Mouse (Mus musculus): Measurements from ENCODE around the gene Entpd3. TPM values are rescaled to one million over a fixed set of nuclear protein-coding genes. Genes with fewer than 3 reads are reported as not detected.
A peak's percentile ranks its signal among the peaks of the same experiment; 100 is the strongest.

Gene Entpd3
- 0.17 and 0.84 TPM in 2 replicates for polyA plus RNA-seq (2015; fragmentation: Nextera tagmentation; extraction: Ambion mirVana)

GRCm38 (mm10) chr9:120539662-120540251 is at the start of gene Entpd3:
Gene Entpd3, plus strand, starts transcription at chr9:120539818.
- peaks cover 5% of the 10 kb centered on the region; the same call in 1 of the 2 replicates for H3K4me1 ChIP-seq (ENCODE audit: control insufficient read depth, insufficient read depth, low read length)
- H3K27ac ChIP-seq (ENCODE audit: low read length), result no peak within 1 kb of the TSS
- H3K9me3 ChIP-seq (replicated peaks; ENCODE audit: control insufficient read depth, low read length), result no peaks in the 10 kb centered on the region
- peak within 1 kb of the TSS; percentile 88 for H3K4me2 ChIP-seq (ENCODE audit: low read depth, low read length)
- peak within 1 kb of the TSS; percentile 53 for H3K9ac ChIP-seq (ENCODE audit: low read length)
- H3K27me3 ChIP-seq (ENCODE audit: control insufficient read depth, insufficient read depth, low read length), result peaks cover 22% of the 10 kb centered on the region
- peak within 1 kb of the TSS; percentile 56 for H3K4me3 ChIP-seq (ENCODE audit: low read length)
- ATAC-seq (replicated peaks; ENCODE audit: extremely low read depth, insufficient read depth, low FRiP score), result no peak; the same call in 1 of the 2 replicates
- H3K36me3 ChIP-seq (ENCODE audit: control insufficient read depth, insufficient read depth), result no peaks in the 10 kb centered on the region
- 1% methylated on average over 31 of the region's 31 CpGs for WGBS

- H3K9me3 ChIP-seq (replicated peaks; ENCODE audit: control insufficient read depth, low read length), result no peaks in the 10 kb centered on the region
- H3K4me2 ChIP-seq (ENCODE audit: low read depth, low read length), result peak overlapping the region; percentile 86
- 83% methylated on average over 3 of the region's 3 CpGs for WGBS
- ATAC-seq (replicated peaks; ENCODE audit: extremely low read depth, insufficient read depth, low FRiP score), result no peak
- H3K27me3 ChIP-seq (ENCODE audit: control insufficient read depth, insufficient read depth, low read length), result no peaks in the 10 kb centered on the region
- H3K36me3 ChIP-seq (ENCODE audit: control insufficient read depth, insufficient read depth), result peaks cover 18% of the 10 kb centered on the region
- no peak overlapping the region for H3K9ac ChIP-seq (ENCODE audit: low read length)
- H3K4me3 ChIP-seq (ENCODE audit: low read length), result peak overlapping the region; percentile 76
- peaks cover 9% of the 10 kb centered on the region; the same call in 1 of the 2 replicates for H3K4me1 ChIP-seq (ENCODE audit: control insufficient read depth, insufficient read depth, low read length)
- no peak overlapping the region for H3K27ac ChIP-seq (ENCODE audit: low read length)
Observed at GRCm38 (mm10) chr9:120491509-120491908, 48.1 kb upstream of the Entpd3 start.

- H3K27me3 ChIP-seq (ENCODE audit: control insufficient read depth, insufficient read depth, low read length), result no peaks in the 10 kb centered on the region
- peak; percentile 14; the same call in 1 of the 2 replicates for ATAC-seq (replicated peaks; ENCODE audit: extremely low read depth, insufficient read depth, low FRiP score)
- H3K4me3 ChIP-seq (ENCODE audit: low read length), result peak within 1 kb of the TSS; percentile 76
- H3K4me2 ChIP-seq (ENCODE audit: low read depth, low read length), result peak within 1 kb of the TSS; percentile 86
- no peaks in the 10 kb centered on the region for H3K9me3 ChIP-seq (replicated peaks; ENCODE audit: control insufficient read depth, low read length)
- WGBS, result 4% methylated on average over 19 of the region's 19 CpGs
- peaks cover 11% of the 10 kb centered on the region; the same call in 1 of the 2 replicates for H3K4me1 ChIP-seq (ENCODE audit: control insufficient read depth, insufficient read depth, low read length)
- peak within 1 kb of the TSS; percentile 82 for H3K27ac ChIP-seq (ENCODE audit: low read length)
- peaks cover 18% of the 10 kb centered on the region for H3K36me3 ChIP-seq (ENCODE audit: control insufficient read depth, insufficient read depth)
- H3K9ac ChIP-seq (ENCODE audit: low read length), result peak within 1 kb of the TSS; percentile 93
Observed at GRCm38 (mm10) chr9:120492010-120492399, 47.6 kb upstream of the Entpd3 start, which contains the start of gene Eif1b. Gene Eif1b, plus strand, starts transcription at chr9:120492232.

GRCm38 (mm10) chr9:120492400-120493351 is 46.9 kb upstream of the Entpd3 start:
- H3K4me1 ChIP-seq (ENCODE audit: control insufficient read depth, insufficient read depth, low read length), result peaks cover 11% of the 10 kb centered on the region; the same call in 1 of the 2 replicates
- peak; percentile 83 for ATAC-seq (replicated peaks; ENCODE audit: extremely low read depth, insufficient read depth, low FRiP score)
- H3K27me3 ChIP-seq (ENCODE audit: control insufficient read depth, insufficient read depth, low read length), result no peaks in the 10 kb centered on the region
- H3K4me2 ChIP-seq (ENCODE audit: low read depth, low read length), result peak overlapping the region; percentile 86
- H3K9ac ChIP-seq (ENCODE audit: low read length), result peak overlapping the region; percentile 93
- peak overlapping the region; percentile 82 for H3K27ac ChIP-seq (ENCODE audit: low read length)
- peaks cover 18% of the 10 kb centered on the region for H3K36me3 ChIP-seq (ENCODE audit: control insufficient read depth, insufficient read depth)
- H3K4me3 ChIP-seq (ENCODE audit: low read length), result peak overlapping the region; percentile 76
- no peaks in the 10 kb centered on the region for H3K9me3 ChIP-seq (replicated peaks; ENCODE audit: control insufficient read depth, low read length)
- under 1% methylated on average over 89 of the region's 97 CpGs for WGBS

- Histone ChIP-seq H3K27ac (ENCODE audit: low read length) (no peak overlapping the region), H3K27me3 (ENCODE audit: control insufficient read depth, insufficient read depth, low read length) (no peaks in the 10 kb centered on the region), H3K36me3 (ENCODE audit: control insufficient read depth, insufficient read depth) (peaks cover 18% of the 10 kb centered on the region), H3K9ac (ENCODE audit: low read length) (peak overlapping the region; percentile 93), H3K4me2 (ENCODE audit: low read depth, low read length) (peak overlapping the region; percentile 86), H3K4me1 (ENCODE audit: control insufficient read depth, insufficient read depth, low read length) (peaks cover 11% of the 10 kb centered on the region; the same call in 1 of the 2 replicates), H3K9me3 (replicated peaks; ENCODE audit: control insufficient read depth, low read length) (no peaks in the 10 kb centered on the region), H3K4me3 (ENCODE audit: low read length) (peak overlapping the region; percentile 76)
- no peak for ATAC-seq (replicated peaks; ENCODE audit: extremely low read depth, insufficient read depth, low FRiP score)
- 65% methylated on average over 12 of the region's 12 CpGs for WGBS
Observed at GRCm38 (mm10) chr9:120493781-120494180, 45.8 kb upstream of the Entpd3 start.

GRCm38 (mm10) chr9:120496691-120497090 is 42.9 kb upstream of the Entpd3 start:
- H3K27ac ChIP-seq (ENCODE audit: low read length), result no peak overlapping the region
- WGBS, result 2% methylated on average over 3 of the region's 3 CpGs
- H3K4me2 ChIP-seq (ENCODE audit: low read depth, low read length), result no peak overlapping the region
- no peaks in the 10 kb centered on the region for H3K27me3 ChIP-seq (ENCODE audit: control insufficient read depth, insufficient read depth, low read length)
- ATAC-seq (replicated peaks; ENCODE audit: extremely low read depth, insufficient read depth, low FRiP score), result no peak
- H3K9ac ChIP-seq (ENCODE audit: low read length), result no peak overlapping the region
- H3K9me3 ChIP-seq (replicated peaks; ENCODE audit: control insufficient read depth, low read length), result no peaks in the 10 kb centered on the region
- H3K4me1 ChIP-seq (ENCODE audit: control insufficient read depth, insufficient read depth, low read length), result peaks cover 11% of the 10 kb centered on the region; the same call in 1 of the 2 replicates
- H3K36me3 ChIP-seq (ENCODE audit: control insufficient read depth, insufficient read depth), result peaks cover 18% of the 10 kb centered on the region
- H3K4me3 ChIP-seq (ENCODE audit: low read length), result no peak overlapping the region

- no peak overlapping the region for H3K9ac ChIP-seq (ENCODE audit: low read length)
- no peak overlapping the region for H3K27ac ChIP-seq (ENCODE audit: low read length)
- no peak for ATAC-seq (replicated peaks; ENCODE audit: extremely low read depth, insufficient read depth, low FRiP score)
- peaks cover 11% of the 10 kb centered on the region; the same call in 1 of the 2 replicates for H3K4me1 ChIP-seq (ENCODE audit: control insufficient read depth, insufficient read depth, low read length)
- no peaks in the 10 kb centered on the region for H3K27me3 ChIP-seq (ENCODE audit: control insufficient read depth, insufficient read depth, low read length)
- no peaks in the 10 kb centered on the region for H3K9me3 ChIP-seq (replicated peaks; ENCODE audit: control insufficient read depth, low read length)
- no peak overlapping the region for H3K4me3 ChIP-seq (ENCODE audit: low read length)
- H3K4me2 ChIP-seq (ENCODE audit: low read depth, low read length), result no peak overlapping the region
- 80% methylated on average over 5 of the region's 5 CpGs for WGBS
- peaks cover 18% of the 10 kb centered on the region for H3K36me3 ChIP-seq (ENCODE audit: control insufficient read depth, insufficient read depth)
Observed at GRCm38 (mm10) chr9:120497983-120498382, 41.6 kb upstream of the Entpd3 start.

- H3K4me1 ChIP-seq (ENCODE audit: control insufficient read depth, insufficient read depth, low read length), result peaks cover 3% of the 10 kb centered on the region; the same call in 1 of the 2 replicates
- H3K36me3 ChIP-seq (ENCODE audit: control insufficient read depth, insufficient read depth), result no peaks in the 10 kb centered on the region
- H3K27me3 ChIP-seq (ENCODE audit: control insufficient read depth, insufficient read depth, low read length), result no peaks in the 10 kb centered on the region
- H3K27ac ChIP-seq (ENCODE audit: low read length), result no peak overlapping the region
- no peak overlapping the region for H3K9ac ChIP-seq (ENCODE audit: low read length)
- H3K4me3 ChIP-seq (ENCODE audit: low read length), result no peak overlapping the region
- no peak for ATAC-seq (replicated peaks; ENCODE audit: extremely low read depth, insufficient read depth, low FRiP score)
- 31% methylated on average over 10 of the region's 10 CpGs for WGBS
- H3K4me2 ChIP-seq (ENCODE audit: low read depth, low read length), result no peak overlapping the region
- peaks cover 2% of the 10 kb centered on the region; the same call in 1 of the 2 replicates for H3K9me3 ChIP-seq (replicated peaks; ENCODE audit: control insufficient read depth, low read length)
Observed at GRCm38 (mm10) chr9:120501191-120501902, 38.3 kb upstream of the Entpd3 start.
